Mouse (Mus musculus) thymus, adult 2 months (tissue): ENCODE measurements around the gene Ppbp.

ENCODE experiments used
- CTCF ChIP-seq: fragments of 200-500 bp; IDR thresholded peaks from 2 replicates; pipeline ENCODE4 v1.5.1; 2012; ENCODE audit warnings: mild to moderate bottlenecking, control low read depth, low read length, moderate library complexity, borderline replicate concordance; ENCODE audit not compliant: control insufficient read depth, poor library complexity, insufficient read depth; ENCODE audit errors: extremely low read depth
- POLR2A ChIP-seq: fragments of 200-500 bp; IDR thresholded peaks from 2 replicates; pipeline ENCODE4 v1.6.1; 2012; ENCODE audit warnings: mild to moderate bottlenecking, low read length, control low read depth, moderate library complexity; ENCODE audit not compliant: control insufficient read depth, poor library complexity, insufficient read depth; ENCODE audit errors: extremely low read depth

DNA sequence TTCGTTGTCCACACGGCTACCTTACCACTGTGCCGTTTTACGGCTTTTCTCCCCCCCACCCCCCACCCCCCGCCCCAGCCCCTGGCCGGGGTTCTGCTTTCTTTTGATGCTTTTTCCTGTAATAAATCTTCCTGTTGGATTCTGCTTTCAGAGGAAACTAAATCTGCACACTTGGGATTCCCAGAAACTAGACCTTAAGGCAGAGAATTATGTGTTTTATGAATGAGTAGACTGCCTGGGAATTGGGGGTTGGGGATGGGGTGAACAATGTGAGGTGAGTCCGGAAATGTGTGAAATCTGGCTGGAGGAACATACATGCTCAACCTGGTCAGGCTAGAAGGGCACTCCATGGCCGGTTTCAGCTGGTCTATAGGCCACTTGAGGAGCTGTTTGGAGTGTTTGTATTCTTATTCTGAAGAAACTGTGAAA is 21.8 kb downstream of the Ppbp start:
- TF ChIP-seq CTCF (no peak), POLR2A (no peak)
